Mouse (Mus musculus) hindbrain, embryonic 12.5 days (tissue): ENCODE measurements around the gene Nav3. TPM values are rescaled to one million over a fixed set of nuclear protein-coding genes. Genes with fewer than 3 reads are reported as not detected.

Experiments
- ATAC-seq: fragments of 200-750 bp; cut with Nextera tagmentation; 2 replicates; pipeline ENCODE4 v1.8.0; 2017; ENCODE audit warnings: moderate TSS enrichment; ENCODE audit not compliant: low FRiP score
- H3K27ac ChIP-seq: fragments of 300-500 bp; sonication (generic); 2 replicates; pipeline ENCODE4 v1.5.1; 2016; ENCODE audit warnings: mild to moderate bottlenecking
- H3K27me3 ChIP-seq: fragments of 300-500 bp; sonication (generic); 2 replicates; pipeline ENCODE4 v1.6.1; 2016; ENCODE audit warnings: mild to moderate bottlenecking
- H3K36me3 ChIP-seq: fragments of 300-500 bp; sonication (generic); 2 replicates; pipeline ENCODE4 v1.6.1; 2016; ENCODE audit warnings: mild to moderate bottlenecking
- H3K4me1 ChIP-seq: fragments of 300-500 bp; sonication (generic); 2 replicates; pipeline ENCODE4 v1.6.1; 2016
- H3K4me2 ChIP-seq: fragments of 300-500 bp; sonication (generic); replicated peaks from 2 replicates; pipeline ENCODE4 v1.6.1; 2016; ENCODE audit warnings: mild to moderate bottlenecking
- H3K4me3 ChIP-seq: fragments of 300-500 bp; sonication (generic); 2 replicates; pipeline ENCODE4 v1.5.1; 2016; ENCODE audit warnings: mild to moderate bottlenecking
- H3K9ac ChIP-seq: fragments of 300-500 bp; sonication (generic); 2 replicates; pipeline ENCODE4 v1.6.1; 2016; ENCODE audit warnings: mild to moderate bottlenecking, moderate library complexity
- H3K9me3 ChIP-seq: fragments of 300-500 bp; sonication (generic); replicated peaks from 2 replicates; pipeline ENCODE4 v1.6.1; 2016; ENCODE audit warnings: mild to moderate bottlenecking
- WGBS: fragments of 180-500 bp; shearing (Covaris S2); methylation state at CpG from one replicate; pipeline ENCODE4 v1.1.7; 2016; 5-methylcytosine and 5-hydroxymethylcytosine counted together
- polyA plus RNA-seq: library from polyadenylated mRNA; unstranded; fragments of >200 nt; fragmentation: Nextera tagmentation; extraction: Ambion mirVana; gene quantifications from 2 replicates; pipeline ENCODE4 v1.2.1, GENCODE M21; 2016

The Nav3 gene
- polyA plus RNA-seq, 1 experiment from 2014 or later = 16.0 TPM

DNA sequence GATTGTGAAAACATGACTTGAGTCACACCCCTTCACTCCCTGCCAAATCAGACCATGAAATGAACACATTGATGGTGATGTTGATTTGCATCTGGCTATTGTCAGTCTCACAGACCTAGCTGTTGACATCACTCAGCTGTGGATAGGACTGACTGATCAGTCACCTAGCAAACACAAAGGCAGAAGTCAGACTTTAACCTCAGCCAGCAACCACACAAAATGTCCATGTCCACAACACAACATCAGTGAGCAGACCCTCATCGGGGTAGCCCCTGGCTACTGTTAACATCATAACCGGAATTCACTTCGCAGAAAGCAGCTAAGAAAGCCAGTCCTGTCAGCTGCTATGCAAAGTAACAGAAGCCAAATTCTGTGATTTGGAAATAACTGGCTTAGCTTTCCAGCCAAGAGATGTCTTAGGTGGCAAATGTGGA, 213.9 kb downstream of the Nav3 start:
- Histone ChIP-seq H3K4me2 (no peak overlapping the region), H3K27me3 (0 out of 2 replicates have a peak, but pooled peaks cover 4% of the 10 kb centered on the region), H3K4me1 (0 out of 2 replicates have a peak, but pooled peaks cover 4% of the 10 kb centered on the region), H3K9ac (no peak overlapping the region), H3K27ac (no peak overlapping the region), H3K9me3 (no peaks in the 10 kb centered on the region), H3K36me3 (no peaks in the 10 kb centered on the region), H3K4me3 (no peak overlapping the region)
- WGBS = 35% methylated on average over 3 of the region's 3 CpGs
- ATAC-seq = peak; percentile 77

DNA sequence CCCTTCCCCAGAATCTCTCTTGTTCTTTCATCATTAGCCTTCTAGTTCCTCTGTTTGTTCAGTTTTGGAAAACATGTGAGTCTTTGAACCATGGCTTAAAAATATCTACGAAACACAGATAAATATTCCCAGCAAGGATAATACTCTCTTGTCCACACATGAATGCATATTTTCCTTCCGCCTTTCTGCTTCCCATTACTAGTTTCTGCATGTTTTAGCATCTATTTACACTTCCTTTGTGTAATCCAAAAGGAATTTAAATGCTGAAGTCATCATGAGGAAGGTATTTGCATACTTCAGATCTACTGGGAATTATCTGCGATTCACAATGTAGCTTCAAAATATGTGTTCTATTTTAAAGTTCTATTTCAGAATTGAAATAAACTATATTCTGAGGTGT, 215.3 kb downstream of the Nav3 start:
- Histone ChIP-seq H3K4me3 (no peak overlapping the region), H3K9ac (no peak overlapping the region), H3K4me2 (no peak overlapping the region), H3K36me3 (no peaks in the 10 kb centered on the region), H3K27ac (no peak overlapping the region), H3K4me1 (0 out of 2 replicates have a peak, but pooled peaks cover 4% of the 10 kb centered on the region), H3K9me3 (no peaks in the 10 kb centered on the region), H3K27me3 (0 out of 2 replicates have a peak, but pooled peaks cover 4% of the 10 kb centered on the region)
- WGBS = 52% methylated on average over 3 of the region's 3 CpGs
- no peak for ATAC-seq

DNA sequence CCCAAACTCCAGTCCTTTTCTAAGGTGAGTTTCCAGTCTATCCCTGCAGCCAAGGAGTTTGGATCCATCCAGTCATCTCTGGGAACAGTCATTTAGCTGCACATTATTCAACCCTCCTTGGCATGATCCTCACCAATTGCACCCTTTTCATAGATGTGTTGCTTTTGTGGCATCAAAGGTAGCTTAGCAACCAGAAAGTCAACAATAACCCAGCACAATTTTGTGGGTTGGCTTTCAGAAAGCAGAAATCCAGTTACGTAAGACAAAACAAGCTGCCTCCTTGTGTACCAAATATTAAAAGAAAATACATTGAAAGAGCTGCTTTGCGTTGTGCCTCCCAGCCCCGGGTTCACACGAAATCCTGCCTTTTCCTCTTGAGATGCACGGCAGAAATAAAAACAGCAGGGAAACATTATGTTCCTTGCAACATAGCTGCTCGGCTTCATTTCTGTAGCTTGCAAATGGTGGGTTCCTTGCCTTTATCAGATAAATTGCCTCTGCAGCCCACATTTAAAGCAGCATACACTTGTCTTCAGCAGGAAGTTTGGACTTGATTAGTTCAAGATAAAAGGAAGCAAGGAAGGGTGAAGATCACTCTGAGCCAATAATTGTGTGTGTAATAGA, 222.6 kb downstream of the Nav3 start:
- WGBS = 81% methylated on average over 6 of the region's 6 CpGs
- no peaks in the 10 kb centered on the region; the same call in 1 of the 2 replicates for H3K4me1 ChIP-seq
- no peak overlapping the region for H3K4me2 ChIP-seq
- H3K4me3 ChIP-seq = no peak overlapping the region
- H3K27ac ChIP-seq = peak overlapping the region; percentile 50; the same call in 1 of the 2 replicates
- no peak for ATAC-seq
- H3K9me3 ChIP-seq = no peaks in the 10 kb centered on the region
- H3K9ac ChIP-seq = no peak overlapping the region
- no peaks in the 10 kb centered on the region for H3K36me3 ChIP-seq
- no peaks in the 10 kb centered on the region for H3K27me3 ChIP-seq

DNA sequence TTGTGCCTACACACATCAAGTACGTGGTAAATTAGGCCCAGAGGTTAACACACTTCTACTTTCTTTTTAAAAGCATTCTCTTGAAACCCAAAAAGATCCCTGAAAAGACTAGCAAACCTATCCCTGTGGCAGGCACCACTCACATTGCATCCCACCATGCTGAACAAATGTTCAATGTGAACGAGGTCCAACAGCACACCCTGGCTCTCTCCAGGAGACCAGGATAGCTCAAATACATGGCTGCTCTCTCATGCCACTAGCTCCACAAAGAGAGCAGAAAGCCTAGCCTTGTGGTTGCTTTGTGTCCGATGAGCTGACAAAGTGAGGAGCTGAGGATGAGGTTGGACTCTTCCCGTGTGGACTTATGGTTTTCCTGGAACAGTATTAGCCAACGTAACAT, 249.6 kb downstream of the Nav3 start:
- H3K36me3 ChIP-seq = no peaks in the 10 kb centered on the region
- H3K27me3 ChIP-seq = no peaks in the 10 kb centered on the region
- no peak overlapping the region for H3K4me3 ChIP-seq
- no peak overlapping the region for H3K4me2 ChIP-seq
- no peak overlapping the region for H3K9ac ChIP-seq
- H3K4me1 ChIP-seq = no peaks in the 10 kb centered on the region
- H3K9me3 ChIP-seq = no peaks in the 10 kb centered on the region
- H3K27ac ChIP-seq = no peak overlapping the region
- 90% methylated on average over 5 of the region's 5 CpGs for WGBS
- no peak for ATAC-seq

DNA sequence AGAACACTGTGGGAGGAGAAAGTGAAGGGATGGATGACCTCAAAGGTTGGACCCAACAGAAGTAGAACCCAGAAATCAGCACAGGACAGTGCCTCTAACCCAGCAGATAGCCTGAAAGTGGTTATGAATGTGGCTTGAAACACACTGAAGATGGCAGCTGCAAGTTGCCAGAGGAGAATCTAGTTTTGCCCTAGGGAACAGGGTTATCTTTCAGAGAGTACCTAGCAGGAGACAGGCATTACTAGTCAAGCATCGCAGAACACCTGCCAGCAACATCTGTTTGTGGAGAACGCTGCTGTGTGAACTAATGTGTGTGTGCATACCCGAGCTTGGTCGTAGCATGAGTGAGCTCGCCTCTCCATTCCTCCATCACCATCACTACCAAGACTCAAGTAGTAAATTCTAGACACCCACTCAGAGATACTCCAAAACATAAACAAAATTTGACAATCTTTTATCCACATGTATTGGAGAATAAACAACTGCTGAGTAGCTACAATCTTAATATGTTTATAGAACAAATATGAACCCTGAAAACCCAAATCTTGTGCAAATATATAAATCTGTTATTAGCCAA, 251.8 kb downstream of the Nav3 start:
- Histone ChIP-seq H3K4me3 (no peak overlapping the region), H3K36me3 (no peaks in the 10 kb centered on the region), H3K4me1 (no peaks in the 10 kb centered on the region), H3K27ac (no peak overlapping the region), H3K4me2 (no peak overlapping the region), H3K27me3 (no peaks in the 10 kb centered on the region), H3K9ac (no peak overlapping the region), H3K9me3 (no peaks in the 10 kb centered on the region)
- no peak for ATAC-seq
- 83% methylated on average over 5 of the region's 5 CpGs for WGBS

DNA sequence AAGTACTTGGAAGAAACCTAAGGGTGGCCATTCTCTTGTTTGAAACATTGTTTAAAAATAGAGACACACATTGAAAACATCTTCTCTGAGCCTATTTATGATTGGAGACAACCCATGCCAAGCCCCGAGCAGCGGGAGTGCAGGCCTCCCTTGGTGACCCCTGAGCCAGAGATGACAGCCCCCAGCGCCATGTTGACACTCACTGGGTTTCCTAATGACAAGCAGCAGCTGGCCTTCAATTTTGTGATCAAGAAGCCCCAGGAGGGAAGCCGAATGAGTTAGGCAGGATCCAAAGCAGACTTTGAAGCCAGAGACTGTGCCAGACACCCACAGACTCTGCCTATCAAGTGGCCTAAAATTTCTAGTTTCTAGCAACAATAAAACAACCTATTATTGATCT, 263.1 kb downstream of the Nav3 start:
- Histone ChIP-seq H3K27me3 (no peaks in the 10 kb centered on the region), H3K9me3 (no peaks in the 10 kb centered on the region), H3K36me3 (no peaks in the 10 kb centered on the region), H3K4me2 (no peak overlapping the region), H3K4me1 (peaks cover 8% of the 10 kb centered on the region; the same call in 1 of the 2 replicates), H3K4me3 (no peak overlapping the region), H3K27ac (peak overlapping the region; percentile 23; the same call in 1 of the 2 replicates), H3K9ac (no peak overlapping the region)
- ATAC-seq = no peak
- WGBS = 36% methylated on average over 4 of the region's 4 CpGs

DNA sequence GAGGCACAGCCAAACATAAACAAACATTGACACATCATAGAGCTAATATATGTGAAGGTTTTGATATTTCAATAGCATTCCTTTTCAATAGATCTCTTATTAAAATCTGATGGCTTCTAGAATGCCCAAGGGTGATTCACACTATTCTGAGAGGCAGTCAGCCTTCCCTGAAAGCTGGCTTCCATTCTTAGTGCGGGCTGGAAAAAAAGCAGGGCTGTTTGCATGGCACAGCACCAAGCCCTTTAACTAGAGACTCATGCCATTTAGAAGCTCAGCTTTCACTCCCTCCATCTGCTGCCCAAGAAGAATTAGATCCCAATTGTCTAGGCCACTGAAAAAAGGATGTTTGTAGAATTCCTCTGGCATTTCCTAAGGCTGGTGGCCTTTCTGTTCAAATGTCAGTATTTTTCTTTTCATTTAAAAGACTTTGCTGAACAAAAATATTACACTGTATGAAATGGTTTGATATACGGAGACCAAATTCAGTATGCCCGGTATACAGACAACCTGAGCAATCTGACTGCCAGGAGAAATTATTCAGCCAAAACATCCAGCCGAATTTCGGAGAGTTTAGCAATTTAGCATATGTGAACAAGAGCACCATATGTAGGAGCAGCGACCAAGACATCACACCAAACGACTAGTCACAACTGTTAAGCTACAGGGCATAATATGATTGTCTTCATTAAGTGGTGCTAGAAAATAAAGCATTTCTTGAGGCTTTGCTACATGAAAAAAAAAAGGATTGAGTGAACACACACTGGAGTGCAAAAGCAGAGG, 263.8 kb downstream of the Nav3 start:
- no peaks in the 10 kb centered on the region for H3K36me3 ChIP-seq
- no peak overlapping the region for H3K4me3 ChIP-seq
- H3K9ac ChIP-seq = no peak overlapping the region
- ATAC-seq = no peak
- no peaks in the 10 kb centered on the region for H3K27me3 ChIP-seq
- 75% methylated on average over 7 of the region's 7 CpGs for WGBS
- H3K9me3 ChIP-seq = no peaks in the 10 kb centered on the region
- H3K27ac ChIP-seq = no peak overlapping the region
- peaks cover 8% of the 10 kb centered on the region; the same call in 1 of the 2 replicates for H3K4me1 ChIP-seq
- no peak overlapping the region for H3K4me2 ChIP-seq

DNA sequence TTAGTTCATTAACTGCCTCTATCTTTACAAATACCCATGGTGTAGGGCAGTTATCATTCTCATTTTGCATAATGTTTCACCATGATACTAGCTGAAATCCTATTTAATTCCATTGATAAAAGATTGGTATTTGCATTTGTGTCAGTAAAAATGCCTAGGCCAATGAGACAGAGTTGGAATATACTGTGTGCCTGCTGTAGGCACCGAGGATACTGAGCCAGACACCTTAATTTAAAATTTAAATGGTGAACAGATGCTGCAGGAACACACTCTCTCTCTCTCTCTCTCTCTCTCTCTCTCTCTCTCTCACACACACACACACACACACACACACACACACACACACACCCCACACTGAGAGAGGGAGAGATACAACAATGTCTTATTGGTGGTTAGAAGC, 269.8 kb downstream of the Nav3 start:
- Histone ChIP-seq H3K4me1 (no peaks in the 10 kb centered on the region), H3K9ac (no peak overlapping the region), H3K4me2 (no peak overlapping the region), H3K4me3 (no peak overlapping the region), H3K36me3 (no peaks in the 10 kb centered on the region), H3K9me3 (no peaks in the 10 kb centered on the region), H3K27ac (no peak overlapping the region), H3K27me3 (no peaks in the 10 kb centered on the region)
- ATAC-seq = no peak
- WGBS = 33% methylated on average over 1 of the region's 1 CpGs

DNA sequence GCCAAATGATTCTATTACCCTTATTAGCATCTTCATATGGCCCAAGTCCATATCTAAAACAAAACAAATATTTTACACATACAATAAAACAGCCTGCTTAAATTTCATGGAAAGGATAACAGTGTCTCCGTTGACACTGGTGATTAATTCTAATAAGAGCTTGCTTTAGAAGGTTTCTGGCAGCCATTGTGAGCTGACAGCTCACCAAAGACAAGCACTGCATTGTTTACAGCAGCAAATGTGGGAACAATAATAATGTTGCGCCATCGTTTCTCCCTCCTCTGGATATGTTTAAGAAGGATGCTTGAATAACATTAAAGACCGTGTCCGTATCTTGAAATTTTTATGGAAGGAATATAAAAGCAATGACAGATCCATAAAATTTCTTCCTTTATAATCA, 280.1 kb downstream of the Nav3 start:
- H3K4me2 ChIP-seq = no peak overlapping the region
- no peak overlapping the region for H3K9ac ChIP-seq
- H3K9me3 ChIP-seq = no peaks in the 10 kb centered on the region
- WGBS = 62% methylated on average over 5 of the region's 5 CpGs
- H3K4me3 ChIP-seq = no peak overlapping the region
- no peak for ATAC-seq
- no peaks in the 10 kb centered on the region for H3K36me3 ChIP-seq
- no peak overlapping the region for H3K27ac ChIP-seq
- H3K4me1 ChIP-seq = no peaks in the 10 kb centered on the region
- H3K27me3 ChIP-seq = no peaks in the 10 kb centered on the region

DNA sequence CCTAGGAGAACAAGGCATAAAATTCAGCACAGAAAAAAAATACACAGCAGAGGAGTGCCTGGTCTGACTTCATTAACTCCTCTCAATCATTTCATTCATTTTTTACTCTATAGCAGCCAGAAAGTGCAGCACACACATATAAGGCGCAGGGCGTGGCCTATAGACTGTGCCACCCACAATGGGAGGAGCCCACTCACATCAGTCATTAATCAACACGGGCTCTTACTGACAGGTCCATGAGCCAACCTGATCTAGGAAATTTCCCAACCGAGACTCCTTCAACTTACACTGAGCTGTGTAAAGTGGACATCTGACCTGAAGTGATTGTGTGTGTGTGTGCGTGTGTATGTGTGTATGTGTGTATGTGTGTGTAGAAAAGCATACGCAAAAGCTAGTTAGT, 286.6 kb downstream of the Nav3 start:
- no peaks in the 10 kb centered on the region for H3K27me3 ChIP-seq
- H3K9me3 ChIP-seq = no peaks in the 10 kb centered on the region
- H3K36me3 ChIP-seq = no peaks in the 10 kb centered on the region
- H3K9ac ChIP-seq = no peak overlapping the region
- 0 out of 2 replicates have a peak, but pooled peaks have one; percentile 33 for ATAC-seq
- no peak overlapping the region for H3K4me3 ChIP-seq
- no peak overlapping the region for H3K4me2 ChIP-seq
- WGBS = 82% methylated on average over 6 of the region's 6 CpGs
- no peak overlapping the region for H3K27ac ChIP-seq
- H3K4me1 ChIP-seq = no peaks in the 10 kb centered on the region

DNA sequence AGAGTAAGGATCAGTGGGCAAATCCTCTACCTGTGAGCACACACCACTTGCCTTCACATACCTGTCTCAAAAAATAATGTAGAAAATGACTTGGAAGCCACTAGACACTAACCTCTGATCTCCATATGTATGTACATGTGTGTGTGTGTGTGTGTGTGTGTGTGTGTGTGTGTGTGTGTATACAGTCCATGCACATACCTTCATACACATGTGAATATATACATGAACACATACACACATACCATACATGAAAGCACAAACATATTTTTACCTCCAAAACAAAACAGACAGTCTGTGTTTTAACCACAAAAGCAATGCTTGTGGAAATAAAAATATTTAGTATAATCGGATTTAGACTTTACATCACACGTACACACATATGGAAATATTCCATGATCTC, 287.1 kb downstream of the Nav3 start:
- no peaks in the 10 kb centered on the region for H3K36me3 ChIP-seq
- WGBS = 90% methylated on average over 2 of the region's 2 CpGs
- H3K9me3 ChIP-seq = no peaks in the 10 kb centered on the region
- no peak overlapping the region for H3K9ac ChIP-seq
- no peaks in the 10 kb centered on the region for H3K27me3 ChIP-seq
- H3K4me3 ChIP-seq = no peak overlapping the region
- no peak overlapping the region for H3K4me2 ChIP-seq
- no peak overlapping the region for H3K27ac ChIP-seq
- ATAC-seq = no peak
- H3K4me1 ChIP-seq = no peaks in the 10 kb centered on the region

DNA sequence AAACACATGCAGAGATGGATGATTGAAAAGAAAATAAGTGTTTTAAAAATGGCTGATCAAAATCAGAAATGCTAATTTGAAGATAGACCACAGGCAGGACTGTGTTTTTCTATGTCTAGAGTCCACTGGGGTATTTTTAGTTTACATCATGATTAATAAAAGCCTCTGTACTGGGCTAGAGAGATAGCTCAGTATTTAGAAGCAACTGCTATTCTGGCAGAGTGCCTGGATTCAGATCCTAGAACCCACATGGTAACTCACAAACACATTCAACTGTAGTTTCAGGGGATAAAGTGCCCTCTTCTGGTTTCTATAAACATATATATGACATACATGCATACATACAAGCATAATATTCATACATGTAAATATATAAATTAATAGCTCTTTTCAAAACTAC, 293.4 kb downstream of the Nav3 start:
- Histone ChIP-seq H3K4me2 (no peak overlapping the region), H3K27ac (no peak overlapping the region), H3K4me1 (peaks cover 9% of the 10 kb centered on the region), H3K4me3 (no peak overlapping the region), H3K9me3 (no peaks in the 10 kb centered on the region), H3K36me3 (no peaks in the 10 kb centered on the region), H3K27me3 (no peaks in the 10 kb centered on the region), H3K9ac (no peak overlapping the region)
- ATAC-seq = no peak
